Mouse (Mus musculus) gastrocnemius, adult 8-10 months (tissue): ENCODE measurements around the gene Olfr49. TPM values are rescaled to one million over a fixed set of nuclear protein-coding genes. Genes with fewer than 3 reads are reported as not detected.
"Not testable (repeated sequence)": the region's sequence is repeated elsewhere in the genome, so short reads cannot be mapped to it uniquely, and the experiment has no call there.

Experiments used
- DNase-seq, 2 experiments: peaks; one replicate each; pipeline ENCODE4 v3.0.0; 2022; ENCODE audit warnings: low spot score in 2 of 2
- total RNA-seq, 4 experiments: library from RNA; stranded (reverse); gene quantifications; 2 replicates each; pipeline ENCODE4 v1.2.4; 2022

The Olfr49 gene
- total RNA-seq, 4 experiments from 2014 or later = not detected

GRCm38 (mm10) chr14:54231176-54231956 lies 53.4 kb downstream of the Olfr49 start:
- DNase-seq = no peak

- no peak for DNase-seq
Observed at GRCm38 (mm10) chr14:54230638-54231150, 54.0 kb downstream of the Olfr49 start.

DNA sequence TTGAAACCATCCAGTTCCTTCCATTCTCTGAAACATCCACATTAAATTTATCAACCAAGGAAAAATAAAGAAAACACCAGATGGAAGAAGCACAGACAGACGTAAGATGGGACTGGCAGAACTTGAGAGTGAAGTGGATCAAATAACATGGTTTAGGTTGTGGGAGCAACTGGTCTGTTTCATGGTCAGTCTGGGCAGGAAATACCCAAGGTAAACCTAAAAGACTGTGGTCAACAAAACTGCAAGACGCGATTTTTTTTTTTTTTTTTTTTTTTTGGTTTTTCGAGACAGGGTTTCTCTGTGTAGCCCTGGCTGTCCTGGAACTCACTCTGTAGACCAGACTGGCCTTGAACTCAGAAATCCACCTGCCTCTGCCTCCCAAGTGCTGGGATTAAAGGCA lies 54.9 kb downstream of the Olfr49 start:
- not testable (repeated sequence) for DNase-seq

GRCm38 (mm10) chr14:54228933-54229713 lies 55.6 kb downstream of the Olfr49 start:
- DNase-seq = no peak

DNA sequence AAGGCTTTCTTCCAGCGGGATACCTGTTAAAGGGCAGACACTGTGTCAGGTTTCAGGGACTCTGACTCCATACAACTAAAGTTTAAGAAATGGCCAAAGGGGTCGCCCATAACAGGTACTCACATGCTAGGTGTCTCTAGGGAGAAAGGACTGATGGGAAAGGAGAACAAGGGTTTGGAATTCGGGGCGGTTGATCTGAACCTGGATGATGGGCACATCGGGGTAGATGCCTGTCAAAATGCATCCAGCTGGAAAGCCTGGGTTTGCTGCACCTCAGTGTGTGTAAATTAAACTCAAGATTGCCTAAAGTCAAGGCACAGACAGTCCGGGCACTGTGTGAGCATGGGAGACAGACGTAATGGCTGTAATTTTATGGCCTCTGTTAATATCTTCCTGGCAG lies 56.2 kb downstream of the Olfr49 start:
- no peak for DNase-seq

Other genes with a start within 250 kb of the Olfr49 start
- 10 to 100 TPM; 66.1 to 73.7 (median 72.3) TPM for gene Dad1, start 30.8 kb downstream of the Olfr49 start, total RNA-seq
- gene Abhd4, start 30.8 kb downstream of the Olfr49 start, total RNA-seq = 10 to 100 TPM; 16.0 to 21.9 (median 19.6) TPM
- 10 to 100 TPM; 39.6 to 46.8 (median 44.1) TPM for gene Oxa1l, start 75.9 kb upstream of the Olfr49 start, total RNA-seq
- 1 to 10 TPM in 2 of 4 experiments, under 1 TPM in 2; 0.46 to 1.9 (median 0.89) TPM for gene Slc7a7, start 132.8 kb upstream of the Olfr49 start, total RNA-seq
- 100 to 1,000 TPM; 104 to 126 (median 117) TPM for gene Mrpl52, start 142.0 kb upstream of the Olfr49 start, total RNA-seq
- gene Mmp14, start 146.7 kb upstream of the Olfr49 start, total RNA-seq = 1 to 10 TPM; 2.8 to 6.3 (median 3.7) TPM
- gene Lrp10, start 179.2 kb upstream of the Olfr49 start, total RNA-seq = 10 to 100 TPM; 23.5 to 34.0 (median 29.5) TPM
- gene Rem2, start 191.2 kb upstream of the Olfr49 start, total RNA-seq = not detected
- gene Prmt5, start 232.6 kb upstream of the Olfr49 start, total RNA-seq = 10 to 100 TPM; 31.0 to 35.9 (median 32.5) TPM